Mouse (Mus musculus): ENCODE results near the gene Chchd2.
"Not testable (repeated sequence)": the region's sequence is repeated elsewhere in the genome, so short reads cannot be mapped to it uniquely, and the experiment has no call there.

The Chchd2 gene

DNA sequence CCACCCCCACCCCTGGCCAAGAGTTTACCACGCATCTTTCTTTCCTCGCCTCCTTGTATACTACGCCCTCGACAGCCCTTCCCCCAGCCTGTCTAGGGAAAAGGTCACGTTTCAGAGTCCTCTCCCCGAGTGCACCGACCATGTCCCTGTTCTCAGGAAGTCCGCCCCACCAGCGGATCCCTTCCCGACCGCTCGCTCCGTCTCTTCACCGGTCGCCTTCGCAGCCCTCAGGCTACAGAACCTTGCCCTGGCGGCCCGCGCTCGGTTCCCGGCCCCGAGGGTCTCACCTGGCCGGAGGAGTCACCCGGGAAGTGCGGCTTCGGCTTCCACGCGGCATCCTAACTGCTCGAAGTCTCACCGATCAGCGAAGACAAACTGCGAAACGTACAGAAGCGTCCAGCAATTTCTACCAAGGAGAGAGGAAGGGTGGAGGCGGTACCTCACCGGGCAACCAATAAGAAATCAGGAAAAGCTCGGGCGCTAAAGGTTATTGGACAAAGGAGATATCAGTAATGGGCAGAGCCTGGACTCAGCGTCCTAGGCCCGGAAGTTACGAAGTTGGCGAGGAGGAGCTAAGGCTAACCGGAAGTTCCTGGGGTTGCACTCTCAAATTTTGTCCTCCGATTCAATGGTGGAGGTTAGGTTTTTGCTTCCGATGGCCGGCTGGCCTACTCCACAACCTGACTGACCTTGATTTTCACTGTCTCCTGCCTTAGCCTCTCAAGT, at the start of gene Chchd2:
Gene Chchd2 (minus strand): TSS at position 560 of the 726 bp plus-strand sequence.
- DNase-seq (ENCODE audit: low read depth, low spot score) = peak; percentile 98

DNA sequence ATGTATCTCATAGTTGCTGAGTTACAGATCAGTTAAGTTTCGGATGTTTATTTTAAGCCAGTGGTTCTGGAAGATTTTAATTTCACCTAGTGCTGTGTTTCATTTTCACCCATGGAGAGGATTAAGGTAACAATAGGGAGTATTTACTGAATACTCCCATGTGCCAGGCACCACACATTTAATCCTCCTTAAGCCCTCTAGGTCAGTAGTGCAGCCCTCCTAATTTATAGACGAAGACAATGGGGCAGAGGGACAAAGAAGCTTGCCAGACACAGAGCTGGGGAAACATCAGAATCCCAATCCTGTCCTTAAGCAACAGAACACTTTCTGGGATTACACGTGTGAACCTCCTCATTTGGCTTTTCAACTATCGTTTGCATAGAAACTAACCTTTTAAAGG, 49.7 kb upstream of the Chchd2 start:
- no peak for DNase-seq (ENCODE audit: low read depth, low spot score)

DNA sequence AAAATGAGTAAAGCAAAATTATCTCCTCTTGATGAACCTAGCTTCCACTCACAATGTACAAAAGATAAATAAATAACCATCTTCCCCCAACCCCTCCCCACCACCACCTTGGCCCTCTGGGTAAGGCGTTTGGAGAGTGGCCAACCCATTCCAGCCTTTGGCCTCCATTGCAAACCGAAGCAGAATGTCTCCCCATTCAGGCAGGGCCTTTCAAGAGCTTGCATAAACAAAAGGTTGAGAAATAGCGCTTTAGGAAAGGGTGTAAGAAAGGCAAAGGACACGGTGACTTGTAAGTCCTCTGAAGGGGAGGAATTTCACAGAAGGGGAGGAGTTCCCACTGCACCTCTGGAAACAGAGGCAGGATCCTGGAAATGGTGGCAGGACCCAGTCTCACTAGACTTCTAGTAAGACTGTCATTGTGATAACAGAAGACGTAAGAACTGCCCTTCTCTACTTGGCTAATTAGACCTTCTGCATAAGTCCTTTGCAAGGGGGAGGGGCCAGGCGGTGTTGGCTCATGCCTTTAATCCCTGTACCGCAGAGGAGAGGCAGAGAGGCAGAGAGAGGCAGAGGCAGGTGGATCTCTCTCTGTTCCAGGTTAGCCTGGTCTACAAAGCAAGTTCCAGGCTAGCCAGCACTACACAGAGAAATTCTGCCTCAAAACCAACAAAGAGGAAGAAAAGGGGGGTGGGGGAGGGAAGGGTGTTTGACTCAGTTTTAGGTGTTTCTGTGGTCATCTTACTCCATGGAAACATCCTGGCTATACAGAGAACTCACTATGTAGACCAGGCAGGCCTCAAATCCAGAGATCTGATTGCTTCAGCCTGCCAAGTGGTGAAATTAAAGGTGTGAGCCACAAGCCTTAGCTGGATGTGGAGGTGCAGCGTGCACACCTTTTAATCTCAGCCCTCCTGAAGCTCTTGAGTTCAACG, 42.9 kb upstream of the Chchd2 start:
- DNase-seq (ENCODE audit: low read depth, low spot score) = no peak

DNA sequence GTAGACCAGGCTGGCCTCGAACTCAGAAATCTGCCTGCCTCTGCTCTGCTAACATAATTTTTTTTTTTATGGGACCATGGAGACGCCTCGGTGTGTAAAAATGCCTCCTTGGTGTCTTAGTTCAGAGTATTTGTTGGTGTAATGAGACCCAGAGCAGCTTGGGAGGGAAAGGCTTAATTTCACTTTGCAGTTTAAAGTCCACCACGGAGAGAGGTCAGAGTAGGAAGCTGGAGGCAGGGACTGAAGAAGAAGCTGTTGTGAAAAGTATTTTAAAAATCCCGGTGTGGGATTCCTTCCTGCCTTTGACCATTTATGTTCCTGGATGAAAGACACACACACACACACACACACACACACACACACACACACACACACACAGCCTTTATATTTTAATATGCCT, 38.7 kb upstream of the Chchd2 start:
- DNase-seq (ENCODE audit: low read depth, low spot score) = no peak

DNA sequence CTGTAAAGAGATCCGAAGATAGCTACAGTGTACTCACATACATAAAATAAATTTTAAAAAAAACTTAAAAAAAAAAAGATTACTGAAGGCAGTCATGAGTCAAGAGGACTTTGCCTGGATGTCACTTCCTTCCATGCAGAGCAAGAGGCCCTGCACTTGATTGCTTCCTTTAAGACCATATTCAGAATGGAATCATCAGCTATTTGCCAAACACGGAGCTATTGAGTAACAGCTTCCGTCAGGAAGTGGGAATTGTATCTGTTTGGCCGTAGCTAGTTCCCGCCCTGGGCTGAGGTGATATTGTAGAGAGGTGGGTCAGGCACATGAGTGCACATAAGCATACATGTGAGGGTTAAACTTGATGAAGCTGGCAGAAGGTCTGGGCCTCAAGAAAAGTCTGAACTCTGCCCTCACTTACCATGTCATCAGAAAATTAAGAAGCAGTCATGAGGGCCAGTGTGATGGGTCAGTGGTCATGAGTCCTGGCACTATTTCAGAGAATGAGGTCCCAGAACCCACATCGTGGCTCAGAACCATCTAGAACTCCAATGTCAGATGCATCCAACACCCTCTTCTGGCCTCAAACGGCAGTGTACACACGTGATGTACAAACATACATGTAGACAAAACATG, 37.7 kb upstream of the Chchd2 start:
- no peak for DNase-seq (ENCODE audit: low read depth, low spot score)

DNA sequence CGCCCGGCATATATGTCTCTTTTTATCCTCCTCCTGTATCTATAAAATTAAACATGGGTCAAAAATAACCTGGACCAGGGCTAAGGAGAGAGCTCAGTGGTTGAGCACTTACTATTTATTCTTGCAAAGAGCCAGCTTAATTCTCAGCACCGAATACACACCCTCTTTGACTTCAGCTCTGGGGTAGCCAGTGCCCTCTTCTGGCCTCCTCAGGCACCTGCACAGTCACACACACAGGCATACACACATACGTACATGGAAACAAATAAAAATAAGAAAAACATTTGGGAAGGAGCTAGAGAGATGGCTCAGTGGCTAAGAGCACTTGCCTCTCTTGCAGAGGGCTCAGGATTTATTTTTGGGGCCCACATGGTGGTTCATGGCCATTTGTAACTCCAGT, 34.7 kb upstream of the Chchd2 start:
- DNase-seq (ENCODE audit: low read depth, low spot score) = no peak

DNA sequence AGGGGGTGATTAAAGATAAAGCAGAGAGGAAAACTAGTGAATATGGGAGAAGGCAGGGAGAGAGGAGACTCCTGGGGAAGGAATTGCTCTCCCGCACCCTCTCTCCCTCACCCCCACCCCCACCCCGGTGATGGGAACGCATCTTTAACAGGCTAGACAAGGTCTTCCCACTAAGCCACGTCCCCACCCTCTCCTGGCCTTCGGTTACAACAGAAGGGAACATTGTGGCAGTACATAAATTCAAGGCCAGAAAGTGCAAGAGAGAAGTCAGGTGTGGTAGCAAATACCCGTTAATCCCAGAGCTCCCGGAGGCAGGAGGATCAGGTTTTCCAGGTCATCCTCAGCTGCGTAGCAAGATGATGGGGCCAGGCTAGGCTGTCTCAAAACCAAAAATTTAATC, 32.0 kb upstream of the Chchd2 start:
- no peak for DNase-seq (ENCODE audit: low read depth, low spot score)

DNA sequence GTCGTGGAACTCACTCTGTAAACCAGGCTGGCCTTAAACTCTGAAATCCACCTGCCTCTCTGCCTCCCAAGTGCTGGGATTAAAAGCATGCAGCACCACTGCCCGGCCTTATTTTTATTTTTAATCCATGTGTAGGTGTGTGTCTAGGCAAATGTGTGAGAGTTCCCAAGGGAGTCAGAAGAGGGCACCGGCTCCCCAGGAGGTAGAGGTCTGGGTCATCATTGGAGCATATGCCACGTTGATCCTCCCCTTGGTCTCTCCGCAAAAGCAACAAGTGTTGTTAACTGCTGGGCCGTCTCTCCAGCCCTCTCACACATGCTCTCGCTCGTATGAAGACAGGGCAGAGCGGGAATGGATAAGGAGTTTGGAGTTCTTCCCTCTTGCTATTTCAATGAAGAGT, 31.5 kb upstream of the Chchd2 start:
- no peak for DNase-seq (ENCODE audit: low read depth, low spot score)

DNA sequence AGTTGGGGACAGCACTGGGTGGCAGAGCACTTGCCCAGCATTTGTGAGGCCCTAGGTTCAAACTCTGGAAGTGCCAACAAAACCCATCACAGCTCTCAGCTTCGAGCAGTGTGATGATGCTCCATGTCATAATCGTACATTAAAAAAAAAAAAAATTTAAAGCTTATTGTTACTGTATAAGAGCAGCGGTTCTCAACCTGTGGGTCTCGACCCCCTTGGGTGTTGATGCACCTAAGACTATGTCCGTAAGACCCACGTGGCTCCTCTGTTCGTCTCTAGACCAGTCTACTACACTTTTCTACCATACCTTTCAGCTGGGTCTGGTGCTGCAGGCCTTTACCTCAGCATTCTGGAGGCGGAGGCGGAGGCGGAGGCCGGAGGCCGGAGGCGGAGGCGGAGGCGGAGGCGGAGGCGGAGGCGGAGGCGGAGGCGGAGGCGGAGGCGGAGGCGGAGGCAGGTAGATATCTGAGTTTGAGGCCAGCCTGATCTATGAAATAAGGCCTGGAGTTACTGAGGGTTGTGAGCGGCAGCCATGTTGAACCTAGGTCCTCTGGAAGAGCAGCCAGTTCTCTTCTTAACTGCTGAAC, 30.9 kb upstream of the Chchd2 start:
- no peak for DNase-seq (ENCODE audit: low read depth, low spot score)

DNA sequence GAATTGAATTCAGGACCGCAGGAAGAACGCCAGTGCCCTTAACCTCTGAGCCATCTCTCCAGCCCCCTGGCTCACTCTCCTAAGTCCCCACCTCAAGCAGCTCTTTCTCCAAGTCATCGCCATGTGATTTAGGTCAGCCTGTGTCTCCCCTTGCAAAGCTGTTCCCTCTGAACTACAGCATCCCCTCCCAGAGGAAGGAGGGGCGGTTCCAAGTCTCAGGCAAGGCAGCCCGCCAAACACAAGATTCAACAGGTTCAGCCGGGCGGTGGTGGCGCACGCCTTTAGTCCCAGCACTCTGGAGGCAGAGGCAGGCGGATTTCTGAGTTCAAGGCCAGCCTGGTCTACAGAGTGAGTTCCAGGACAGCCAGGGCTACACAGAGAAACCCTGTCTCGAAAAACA, 28.2 kb upstream of the Chchd2 start:
- DNase-seq (ENCODE audit: low read depth, low spot score) = not testable (repeated sequence)

DNA sequence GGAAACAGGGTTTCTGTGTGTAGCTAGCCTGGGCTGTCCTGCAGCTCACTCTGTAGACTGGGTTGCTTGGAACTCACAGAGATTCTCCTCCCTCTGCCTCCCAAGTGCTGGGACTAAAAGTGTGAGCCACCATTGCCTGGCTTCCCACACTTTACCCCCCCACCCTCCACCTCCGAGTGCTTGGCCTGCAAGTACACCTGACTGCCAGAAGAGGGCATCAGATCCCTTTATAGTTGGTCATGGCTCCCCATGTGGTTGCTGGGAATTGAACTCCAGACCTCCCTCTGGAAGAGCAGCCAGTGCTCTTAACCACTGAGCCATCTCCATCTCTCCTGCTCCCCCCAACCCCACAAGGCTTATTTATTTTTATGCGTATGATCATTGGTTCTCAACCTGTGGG, 26.8 kb upstream of the Chchd2 start:
- DNase-seq (ENCODE audit: low read depth, low spot score) = peak; percentile 55

DNA sequence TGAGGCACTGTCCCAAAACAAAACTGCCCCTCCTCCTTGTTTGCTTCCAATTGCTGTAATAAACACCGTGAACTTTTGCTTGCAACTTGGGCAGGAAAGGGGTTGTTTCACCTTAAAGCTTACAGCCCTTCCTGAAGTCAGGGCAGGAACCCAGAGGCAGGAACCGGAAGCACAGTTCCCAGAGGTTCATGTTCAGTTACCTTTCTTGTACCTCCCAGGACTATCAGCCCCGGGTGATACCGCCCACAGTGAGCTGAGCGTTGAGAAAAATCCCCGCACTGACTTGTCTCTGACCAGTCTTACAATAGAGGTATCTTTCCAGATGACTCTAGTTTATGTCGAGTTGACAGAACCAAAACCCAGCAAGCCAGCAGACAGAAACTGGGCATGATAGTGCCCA, 22.3 kb upstream of the Chchd2 start:
- no peak for DNase-seq (ENCODE audit: low read depth, low spot score)

DNA sequence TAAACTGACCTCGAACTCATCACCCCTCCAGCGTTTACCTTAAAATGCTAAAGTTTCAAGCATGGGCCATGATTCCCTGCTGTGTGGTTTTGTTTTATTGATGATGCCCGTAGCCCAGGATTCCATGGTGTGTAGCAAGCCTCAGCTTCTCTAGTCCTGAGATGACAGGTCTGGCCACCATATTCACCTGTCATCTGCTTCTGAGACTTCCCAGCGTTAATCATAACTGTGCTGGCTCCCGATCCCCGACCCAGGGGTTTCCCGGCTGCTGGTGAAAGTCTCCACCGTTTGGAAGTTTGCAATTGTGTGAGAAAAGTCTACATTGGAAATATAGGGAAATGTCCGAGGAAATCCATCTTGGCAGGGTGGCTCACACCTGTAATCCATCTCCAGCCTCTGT, 21.9 kb upstream of the Chchd2 start:
- no peak for DNase-seq (ENCODE audit: low read depth, low spot score)

DNA sequence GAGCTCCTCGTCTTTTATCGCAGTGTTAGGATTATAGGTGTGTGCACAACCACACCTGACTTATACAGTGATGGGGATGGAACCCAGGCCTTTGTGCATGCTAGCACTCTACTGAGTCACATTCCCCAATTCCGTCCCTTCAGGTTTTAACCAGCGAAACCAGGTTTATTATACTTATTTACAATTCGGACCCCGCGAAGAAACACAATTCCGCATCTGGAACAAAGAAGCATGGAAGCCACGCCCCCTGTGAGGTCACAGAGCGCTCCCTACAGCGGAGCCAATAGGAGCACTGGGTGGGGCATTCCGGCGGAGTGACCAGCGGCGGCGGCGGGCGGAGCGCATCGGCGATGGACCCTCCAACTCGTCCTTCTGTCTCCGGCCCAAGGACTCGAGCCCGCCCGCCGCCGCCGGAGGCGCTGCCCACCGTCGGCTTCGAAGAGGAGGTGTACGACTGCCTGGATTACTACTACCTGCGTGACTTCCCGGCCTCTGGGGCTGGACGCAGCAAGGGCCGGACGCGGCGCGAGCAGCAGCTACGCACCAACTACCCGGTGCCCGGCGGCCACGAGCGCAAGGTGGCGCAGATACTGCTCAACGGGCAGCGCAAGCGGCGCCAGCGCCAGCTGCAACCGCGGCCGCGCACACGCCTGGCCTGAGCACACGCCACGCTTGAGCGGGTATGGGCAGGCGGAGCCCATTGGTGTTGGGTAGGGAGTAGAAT, 21.1 kb upstream of the Chchd2 start, which contains the start of gene Nupr1l:
Gene Nupr1l (plus strand): TSS at position 299 of the 724 bp plus-strand sequence.
- DNase-seq (ENCODE audit: low read depth, low spot score) = peak; percentile 96

DNA sequence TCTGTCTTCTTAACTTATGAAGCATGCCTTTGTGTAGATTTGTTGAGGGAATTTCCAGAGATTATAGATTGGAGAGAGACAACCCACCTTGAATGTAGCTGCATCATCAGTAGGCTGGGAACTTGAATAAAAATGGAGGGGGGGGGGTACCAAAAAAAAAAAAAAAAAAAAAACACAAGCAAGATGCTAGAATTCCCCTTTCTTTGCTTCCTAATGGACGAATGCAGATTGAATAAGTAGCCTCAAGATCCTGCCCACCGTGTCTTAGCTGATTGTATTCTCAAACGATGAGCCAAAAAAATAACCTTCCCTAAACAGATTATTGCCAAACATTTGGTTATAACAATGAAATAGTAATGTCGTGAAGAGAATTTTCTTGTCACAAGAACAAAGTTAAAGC, 20.5 kb upstream of the Chchd2 start:
- DNase-seq (ENCODE audit: low read depth, low spot score) = no peak

DNA sequence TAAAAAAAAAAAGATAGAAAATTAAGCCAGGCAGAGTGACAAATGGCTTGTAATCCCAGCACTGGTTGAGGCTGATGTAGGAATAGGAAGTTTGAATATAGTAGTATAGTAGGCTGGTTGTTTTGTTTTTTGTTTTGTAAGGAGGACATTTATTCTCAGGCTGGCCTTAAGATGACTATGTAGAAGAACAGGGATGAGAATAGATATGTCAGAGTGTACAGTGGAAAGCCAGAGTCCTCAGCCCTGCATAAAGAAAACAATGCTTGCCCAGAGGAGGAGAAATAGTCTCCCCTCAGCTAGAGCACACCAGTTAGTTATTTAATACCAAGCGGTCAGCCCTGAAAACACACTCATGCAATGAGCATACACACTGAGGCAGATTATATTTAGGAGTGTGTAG, 11.2 kb upstream of the Chchd2 start, which contains the start of gene Phkg1:
Gene Phkg1 (minus strand): TSS at position 101 of the 400 bp plus-strand sequence.
- DNase-seq (ENCODE audit: low read depth, low spot score) = no peak

DNA sequence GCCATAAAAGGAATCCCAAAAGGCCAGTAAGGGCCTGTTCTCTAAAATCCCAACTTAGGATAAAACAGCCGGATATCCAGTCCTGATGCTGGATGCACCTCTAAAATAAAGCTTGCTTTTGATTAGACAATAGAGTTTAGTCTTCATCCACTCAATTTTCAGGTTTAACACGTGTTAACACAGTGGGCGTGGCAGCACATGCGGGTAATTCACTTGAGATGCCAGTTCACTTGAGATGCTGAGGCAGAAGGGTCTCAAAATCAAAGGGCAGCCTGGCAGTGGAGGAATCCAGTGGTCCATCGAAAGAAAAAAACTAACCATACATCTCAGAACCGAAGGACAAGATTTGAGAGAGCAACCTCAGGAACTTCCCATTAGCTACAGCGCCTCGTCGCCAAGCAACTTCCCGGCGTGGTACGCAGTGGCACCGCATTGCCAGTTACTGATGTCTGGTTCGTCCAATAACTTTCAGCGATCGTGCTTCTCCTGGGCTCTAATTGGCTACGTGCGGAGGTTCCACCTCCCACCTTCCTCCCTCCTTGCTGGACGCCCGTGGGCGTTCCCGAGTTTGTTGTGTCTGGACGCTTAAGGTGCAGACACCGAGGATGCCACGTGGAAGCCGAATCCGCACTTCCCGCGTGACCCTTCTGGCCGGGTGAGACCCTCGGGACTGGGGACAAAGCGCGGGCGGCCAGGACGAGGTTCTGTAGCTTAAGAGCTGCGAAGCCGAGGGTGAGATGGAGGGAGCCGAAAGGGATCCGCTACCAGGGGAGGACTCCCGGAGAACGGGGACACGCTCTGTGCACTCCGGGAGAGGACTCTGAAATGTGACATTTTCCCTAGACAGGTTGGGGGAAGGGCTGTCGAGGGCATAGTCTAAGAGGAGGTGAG, 8.2 kb upstream of the Chchd2 start, which contains the start of gene Zbed5:
Gene Zbed5 (plus strand): TSS at position 526 of the 891 bp plus-strand sequence.
- peak; percentile 96 for DNase-seq (ENCODE audit: low read depth, low spot score)

DNA sequence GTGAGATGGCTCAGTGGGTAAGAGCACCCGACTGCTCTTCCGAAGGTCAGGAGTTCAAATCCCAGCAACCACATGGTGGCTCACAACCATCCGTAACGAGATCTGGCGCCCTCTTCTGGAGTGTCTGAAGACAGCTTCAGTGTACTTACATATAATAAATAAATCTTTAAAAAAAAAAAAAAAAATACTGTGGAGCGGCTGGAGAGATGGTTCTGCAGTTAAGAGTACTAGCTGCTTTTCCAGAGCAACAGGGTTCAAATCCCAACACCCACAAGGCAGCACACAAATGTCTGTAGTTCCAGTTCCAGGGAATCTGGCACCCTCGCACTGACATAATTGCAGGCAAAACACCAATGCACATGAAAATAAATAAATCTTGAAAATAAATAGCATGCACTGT, 3.1 kb upstream of the Chchd2 start:
- DNase-seq (ENCODE audit: low read depth, low spot score) = not testable (repeated sequence)

DNA sequence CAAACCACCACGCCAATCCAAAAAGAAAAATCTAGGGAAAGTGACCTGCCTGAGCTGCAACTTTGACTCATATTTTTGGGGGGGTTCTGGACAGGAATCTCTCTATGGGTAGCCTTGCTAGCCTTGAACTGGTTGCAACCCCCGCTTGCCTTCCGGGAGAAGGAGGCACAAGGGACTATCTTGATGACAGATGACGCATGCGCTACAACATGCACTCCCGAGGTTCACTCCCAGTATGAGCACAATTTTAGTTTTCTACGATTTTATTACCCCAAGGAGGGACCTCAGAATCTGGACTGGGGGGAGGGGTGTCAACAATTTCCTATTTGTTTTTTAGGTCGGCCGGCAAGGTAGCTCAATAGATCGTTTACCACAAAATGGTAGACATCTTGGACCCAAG, 999 bp downstream of the Chchd2 start:
- no peak for DNase-seq (ENCODE audit: low read depth, low spot score)

DNA sequence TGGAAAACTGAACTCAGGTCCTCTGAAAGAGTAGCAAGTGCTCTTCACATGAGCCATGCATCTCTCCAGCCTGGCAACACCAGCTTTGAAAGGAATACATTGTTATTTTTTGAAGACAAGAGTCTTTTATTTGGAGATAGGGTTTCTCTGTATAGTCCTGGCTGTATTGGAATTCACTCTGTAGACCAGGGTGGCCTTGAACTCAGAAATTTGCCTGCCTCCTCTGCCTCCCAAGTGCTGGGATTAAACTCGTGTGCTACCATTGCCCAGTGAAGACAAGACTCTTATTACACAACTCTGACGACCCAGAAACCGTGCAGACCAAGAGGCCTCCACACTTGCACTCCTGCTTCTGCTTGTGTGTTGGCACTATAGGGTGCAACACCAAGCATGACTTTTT, 7.4 kb downstream of the Chchd2 start:
- DNase-seq (ENCODE audit: low read depth, low spot score) = no peak
